Mouse (Mus musculus): ENCODE results near the gene Erbb3. TPM values are rescaled to one million over a fixed set of nuclear protein-coding genes. Genes with fewer than 3 reads are reported as not detected.
A peak's percentile ranks its signal among the peaks of the same experiment; 100 is the strongest.
"Not testable (repeated sequence)": the region's sequence is repeated elsewhere in the genome, so short reads cannot be mapped to it uniquely, and the experiment has no call there.

Gene Erbb3
- polyA plus RNA-seq, 1 experiment from 2014 or later, result 1.2 TPM

GRCm38 (mm10) chr10:128563544-128563943 is 25.9 kb downstream of the Erbb3 start:
- Histone ChIP-seq H3K4me3 (ENCODE audit: low read depth, low read length) (no peak overlapping the region), H3K36me3 (ENCODE audit: control insufficient read depth, insufficient read depth, low read length) (peaks cover 21% of the 10 kb centered on the region; the same call in 1 of the 2 replicates), H3K4me1 (replicated peaks; ENCODE audit: control insufficient read depth, insufficient read depth, low read length) (peaks cover 5% of the 10 kb centered on the region; the same call in 1 of the 2 replicates), H3K4me2 (ENCODE audit: low read depth, low read length, severe bottlenecking) (peak overlapping the region; percentile 25; the same call in 1 of the 2 replicates), H3K27me3 (ENCODE audit: control insufficient read depth, insufficient read depth, low read length) (no peaks in the 10 kb centered on the region), H3K27ac (ENCODE audit: low read depth, low read length) (no peak overlapping the region), H3K9me3 (ENCODE audit: control insufficient read depth, low read length) (no peaks in the 10 kb centered on the region), H3K9ac (ENCODE audit: low read length) (0 out of 2 replicates have a peak overlapping the region, but pooled peaks have one; percentile 21)
- 92% methylated on average over 6 of the region's 6 CpGs for WGBS
- ATAC-seq (replicated peaks; ENCODE audit: low FRiP score) (no peak), DNase-seq (ENCODE audit: low spot score) (no peak)

DNA sequence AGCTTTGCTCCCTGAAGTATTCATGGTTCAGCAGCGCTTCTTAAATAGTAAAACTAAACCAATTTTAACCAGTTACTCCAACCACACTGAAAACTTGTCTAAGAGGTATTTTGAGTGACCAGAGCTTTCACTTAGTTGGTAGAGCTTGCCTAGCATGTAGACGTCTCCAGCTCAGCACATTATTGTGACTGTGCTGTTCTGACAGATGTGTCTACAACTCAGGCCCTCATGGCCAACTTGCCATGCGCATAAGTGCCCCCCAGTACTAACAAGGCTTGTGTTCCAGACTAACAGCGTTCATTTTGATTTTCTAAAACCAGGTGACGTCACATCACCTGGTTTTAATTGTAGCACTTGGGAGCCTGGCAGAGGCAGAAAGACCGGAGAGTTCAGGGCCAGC is 32.5 kb downstream of the Erbb3 start:
- no peak for ATAC-seq (replicated peaks; ENCODE audit: low FRiP score)
- WGBS, result 82% methylated on average over 6 of the region's 6 CpGs

DNA sequence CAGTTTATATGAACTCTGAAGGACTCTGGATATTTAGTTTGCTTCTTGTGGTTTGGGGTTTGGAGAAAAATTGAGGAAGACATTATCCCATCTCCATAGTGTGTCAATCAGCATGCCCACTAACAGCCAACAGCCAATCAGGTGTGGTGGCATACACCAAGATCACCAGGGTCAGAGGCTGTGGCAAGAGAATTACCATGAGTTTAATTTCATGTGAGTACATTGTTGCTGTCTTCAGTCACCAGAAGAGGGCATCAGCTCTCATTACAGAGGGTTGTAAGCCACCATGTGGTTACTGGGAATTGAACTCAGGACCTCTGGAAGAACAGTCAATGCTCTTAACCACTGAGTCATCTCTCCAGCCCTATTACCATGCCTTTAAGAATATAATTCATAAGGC is 33.2 kb downstream of the Erbb3 start:
- no peak overlapping the region for H3K4me3 ChIP-seq (ENCODE audit: low read depth, low read length)
- DNase-seq (ENCODE audit: low spot score) (no peak), ATAC-seq (replicated peaks; ENCODE audit: low FRiP score) (no peak)
- no peak overlapping the region for H3K27ac ChIP-seq (ENCODE audit: low read depth, low read length)
- peaks cover 17% of the 10 kb centered on the region; the same call in 1 of the 2 replicates for H3K36me3 ChIP-seq (ENCODE audit: control insufficient read depth, insufficient read depth, low read length)
- H3K9ac ChIP-seq (ENCODE audit: low read length), result no peak overlapping the region
- H3K4me1 ChIP-seq (replicated peaks; ENCODE audit: control insufficient read depth, insufficient read depth, low read length), result no peaks in the 10 kb centered on the region
- H3K27me3 ChIP-seq (ENCODE audit: control insufficient read depth, insufficient read depth, low read length), result no peaks in the 10 kb centered on the region
- H3K9me3 ChIP-seq (ENCODE audit: control insufficient read depth, low read length), result no peaks in the 10 kb centered on the region
- H3K4me2 ChIP-seq (ENCODE audit: low read depth, low read length, severe bottlenecking), result no peak overlapping the region

More for the DNA sequence above, 32.5 kb downstream of the Erbb3 start:
- Histone ChIP-seq H3K4me3 (ENCODE audit: low read depth, low read length) (no peak overlapping the region), H3K27ac (ENCODE audit: low read depth, low read length) (no peak overlapping the region), H3K9ac (ENCODE audit: low read length) (no peak overlapping the region), H3K4me2 (ENCODE audit: low read depth, low read length, severe bottlenecking) (no peak overlapping the region), H3K36me3 (ENCODE audit: control insufficient read depth, insufficient read depth, low read length) (peaks cover 18% of the 10 kb centered on the region; the same call in 1 of the 2 replicates), H3K9me3 (ENCODE audit: control insufficient read depth, low read length) (no peaks in the 10 kb centered on the region), H3K27me3 (ENCODE audit: control insufficient read depth, insufficient read depth, low read length) (no peaks in the 10 kb centered on the region), H3K4me1 (replicated peaks; ENCODE audit: control insufficient read depth, insufficient read depth, low read length) (no peaks in the 10 kb centered on the region)
- DNase-seq (ENCODE audit: low spot score), result no peak

DNA sequence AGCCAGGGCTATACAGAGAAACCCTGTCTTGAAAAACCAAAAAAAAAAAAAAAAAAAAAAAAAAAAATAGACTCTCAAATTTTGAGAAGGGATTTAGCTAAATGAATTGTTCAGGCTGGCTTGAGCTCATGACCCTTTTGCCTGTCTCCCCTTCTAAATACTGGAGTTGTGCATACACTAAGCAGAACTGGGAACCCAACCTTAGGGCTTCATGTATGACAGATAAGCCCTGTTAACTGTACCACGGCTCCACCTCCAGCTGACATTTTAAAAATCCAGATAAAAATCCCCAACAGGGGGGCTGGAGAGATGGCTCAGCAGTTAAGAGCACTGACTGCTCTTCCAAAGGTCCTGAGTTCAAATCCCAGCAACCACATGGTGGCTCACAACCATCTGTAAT is 33.9 kb downstream of the Erbb3 start:
- H3K4me1 ChIP-seq (replicated peaks; ENCODE audit: control insufficient read depth, insufficient read depth, low read length); DNase-seq (ENCODE audit: low spot score); H3K27me3 ChIP-seq (ENCODE audit: control insufficient read depth, insufficient read depth, low read length); H3K9ac ChIP-seq (ENCODE audit: low read length); H3K4me2 ChIP-seq (ENCODE audit: low read depth, low read length, severe bottlenecking); H3K27ac ChIP-seq (ENCODE audit: low read depth, low read length); ATAC-seq (replicated peaks; ENCODE audit: low FRiP score); H3K9me3 ChIP-seq (ENCODE audit: control insufficient read depth, low read length); H3K4me3 ChIP-seq (ENCODE audit: low read depth, low read length): not testable (repeated sequence)
- WGBS, result 97% methylated on average over 1 of the region's 1 CpGs
- H3K36me3 ChIP-seq (ENCODE audit: control insufficient read depth, insufficient read depth, low read length), result peaks cover 12% of the 10 kb centered on the region; the same call in 1 of the 2 replicates

GRCm38 (mm10) chr10:128550144-128550823 is 39.2 kb downstream of the Erbb3 start:
- not testable (repeated sequence) for H3K4me1 ChIP-seq (replicated peaks; ENCODE audit: control insufficient read depth, insufficient read depth, low read length); ATAC-seq (replicated peaks; ENCODE audit: low FRiP score); H3K4me3 ChIP-seq (ENCODE audit: low read depth, low read length); H3K27ac ChIP-seq (ENCODE audit: low read depth, low read length); H3K9me3 ChIP-seq (ENCODE audit: control insufficient read depth, low read length); H3K9ac ChIP-seq (ENCODE audit: low read length); H3K36me3 ChIP-seq (ENCODE audit: control insufficient read depth, insufficient read depth, low read length); H3K27me3 ChIP-seq (ENCODE audit: control insufficient read depth, insufficient read depth, low read length); H3K4me2 ChIP-seq (ENCODE audit: low read depth, low read length, severe bottlenecking); DNase-seq (ENCODE audit: low spot score)
- 93% methylated on average over 11 of the region's 11 CpGs for WGBS

DNA sequence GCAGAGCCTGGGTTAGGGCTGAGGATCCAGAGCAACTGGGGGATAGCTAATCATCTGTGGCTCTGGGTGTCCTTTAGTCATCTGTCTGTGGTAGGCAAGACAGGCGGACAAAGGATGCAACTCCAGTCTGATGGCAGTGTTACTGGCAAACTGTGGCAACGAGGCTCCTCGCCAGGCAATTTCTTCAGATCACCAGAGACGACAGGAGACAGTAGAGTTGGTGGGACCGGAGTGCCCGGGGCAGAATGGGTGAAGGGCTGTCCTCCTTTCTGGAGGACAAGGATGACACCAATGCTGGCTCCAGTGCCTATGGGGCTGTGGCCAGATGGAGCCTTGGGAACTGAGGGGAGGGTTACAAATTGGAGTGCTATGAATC is 39.8 kb downstream of the Erbb3 start:
- H3K4me2 ChIP-seq (ENCODE audit: low read depth, low read length, severe bottlenecking), result 0 out of 2 replicates have a peak overlapping the region, but pooled peaks have one; percentile 21
- not testable (repeated sequence) for DNase-seq (ENCODE audit: low spot score); ATAC-seq (replicated peaks; ENCODE audit: low FRiP score); H3K9me3 ChIP-seq (ENCODE audit: control insufficient read depth, low read length); H3K27ac ChIP-seq (ENCODE audit: low read depth, low read length); H3K4me3 ChIP-seq (ENCODE audit: low read depth, low read length); H3K36me3 ChIP-seq (ENCODE audit: control insufficient read depth, insufficient read depth, low read length); H3K4me1 ChIP-seq (replicated peaks; ENCODE audit: control insufficient read depth, insufficient read depth, low read length); H3K9ac ChIP-seq (ENCODE audit: low read length); H3K27me3 ChIP-seq (ENCODE audit: control insufficient read depth, insufficient read depth, low read length)
- WGBS, result 66% methylated on average over 6 of the region's 6 CpGs

- peak; percentile 95 for DNase-seq (ENCODE audit: low spot score)
- ATAC-seq (replicated peaks; ENCODE audit: low FRiP score), result peak; percentile 89
- Histone ChIP-seq H3K9me3 (ENCODE audit: control insufficient read depth, low read length) (no peaks in the 10 kb centered on the region), H3K36me3 (ENCODE audit: control insufficient read depth, insufficient read depth, low read length) (peaks cover 3% of the 10 kb centered on the region; the same call in 1 of the 2 replicates), H3K27ac (ENCODE audit: low read depth, low read length) (peak within 1 kb of the TSS; percentile 96), H3K9ac (ENCODE audit: low read length) (peak within 1 kb of the TSS; percentile 94), H3K4me2 (ENCODE audit: low read depth, low read length, severe bottlenecking) (peak within 1 kb of the TSS; percentile 65), H3K4me1 (replicated peaks; ENCODE audit: control insufficient read depth, insufficient read depth, low read length) (no peaks in the 10 kb centered on the region; the same call in 1 of the 2 replicates), H3K4me3 (ENCODE audit: low read depth, low read length) (peak within 1 kb of the TSS; percentile 81), H3K27me3 (ENCODE audit: control insufficient read depth, insufficient read depth, low read length) (no peaks in the 10 kb centered on the region)
- under 1% methylated on average over 31 of the region's 31 CpGs for WGBS
Observed at GRCm38 (mm10) chr10:128548947-128549681, 40.3 kb downstream of the Erbb3 start, which contains the start of gene Rpl41. Gene Rpl41 (minus strand): TSS chr10:128549305.

DNA sequence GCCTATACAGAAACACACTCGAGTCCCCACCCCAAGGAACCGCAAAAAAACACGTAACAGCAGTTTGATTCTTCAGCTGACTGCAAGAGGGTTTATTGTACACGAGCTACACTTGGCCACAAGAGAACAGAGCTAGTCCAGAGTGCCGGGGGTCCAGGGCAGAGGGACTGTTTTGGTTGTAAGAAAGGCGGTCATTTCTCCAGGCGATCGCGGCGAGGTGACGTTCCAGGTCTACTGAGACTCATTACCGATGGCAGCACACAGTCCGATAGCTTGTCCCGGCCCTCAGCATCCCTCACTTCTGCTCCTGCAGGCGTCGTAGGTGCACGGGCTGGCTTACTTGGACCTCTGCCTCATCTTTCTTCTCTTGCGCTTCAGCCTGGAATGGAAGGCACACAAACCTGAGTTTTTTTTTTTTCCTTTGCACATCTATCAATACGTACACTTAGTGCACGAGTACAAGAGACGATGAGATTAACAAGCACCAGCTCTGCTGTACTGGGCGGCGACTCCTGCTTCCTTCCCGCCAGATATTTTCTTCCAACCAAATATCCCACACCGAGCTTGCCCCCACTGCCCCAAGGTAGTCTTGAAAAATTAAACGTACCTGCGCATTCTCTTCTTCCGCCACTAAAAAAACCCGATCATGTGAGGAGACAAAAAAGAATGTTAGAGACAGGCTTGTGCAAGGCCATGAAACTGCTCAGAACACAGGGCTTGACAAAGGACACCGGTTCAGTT is 41.2 kb downstream of the Erbb3 start:
- Histone ChIP-seq H3K9ac (ENCODE audit: low read length) (peak overlapping the region; percentile 94), H3K27ac (ENCODE audit: low read depth, low read length) (peak overlapping the region; percentile 96), H3K4me3 (ENCODE audit: low read depth, low read length) (peak overlapping the region; percentile 81), H3K4me2 (ENCODE audit: low read depth, low read length, severe bottlenecking) (peak overlapping the region; percentile 65)
- not testable (repeated sequence) for H3K4me1 ChIP-seq (replicated peaks; ENCODE audit: control insufficient read depth, insufficient read depth, low read length); DNase-seq (ENCODE audit: low spot score); ATAC-seq (replicated peaks; ENCODE audit: low FRiP score); H3K27me3 ChIP-seq (ENCODE audit: control insufficient read depth, insufficient read depth, low read length); H3K36me3 ChIP-seq (ENCODE audit: control insufficient read depth, insufficient read depth, low read length); H3K9me3 ChIP-seq (ENCODE audit: control insufficient read depth, low read length)
- WGBS, result under 1% methylated on average over 21 of the region's 30 CpGs

Data from forebrain, embryonic 11.5 days (tissue).